Mouse (Mus musculus): ENCODE results near the gene Get4. TPM values are rescaled to one million over a fixed set of nuclear protein-coding genes. Genes with fewer than 3 reads are reported as not detected.

Get4 gene
- polyA plus RNA-seq, 1 experiment from 2014 or later = 123 TPM

- Histone ChIP-seq H3K27ac (no peak overlapping the region), H3K9me3 (replicated peaks) (no peaks in the 10 kb centered on the region), H3K4me3 (no peak overlapping the region), H3K27me3 (no peaks in the 10 kb centered on the region), H3K4me1 (no peaks in the 10 kb centered on the region), H3K9ac (no peak overlapping the region), H3K4me2 (replicated peaks) (no peak overlapping the region), H3K36me3 (no peaks in the 10 kb centered on the region)
- WGBS = 90% methylated on average over 12 of the region's 12 CpGs
- no peak for ATAC-seq (ENCODE audit: low FRiP score)
These were observed 63.0 kb downstream of the Get4 start for GRCm38 (mm10) chr5:139314941-139315642.

- no peak overlapping the region for H3K4me2 ChIP-seq (replicated peaks)
- H3K36me3 ChIP-seq = no peaks in the 10 kb centered on the region
- 71% methylated on average over 6 of the region's 6 CpGs for WGBS
- no peaks in the 10 kb centered on the region for H3K4me1 ChIP-seq
- H3K27me3 ChIP-seq = no peaks in the 10 kb centered on the region
- H3K9me3 ChIP-seq (replicated peaks) = no peaks in the 10 kb centered on the region
- ATAC-seq (ENCODE audit: low FRiP score) = no peak
- no peak overlapping the region for H3K9ac ChIP-seq
- no peak overlapping the region for H3K4me3 ChIP-seq
- H3K27ac ChIP-seq = no peak overlapping the region
These were observed 65.0 kb downstream of the Get4 start for GRCm38 (mm10) chr5:139316982-139317675.

GRCm38 (mm10) chr5:139317751-139318504, 65.8 kb downstream of the Get4 start:
- 64% methylated on average over 21 of the region's 21 CpGs for WGBS
- H3K9ac ChIP-seq = no peak overlapping the region
- H3K27me3 ChIP-seq = peaks cover 5% of the 10 kb centered on the region
- no peak overlapping the region for H3K4me3 ChIP-seq
- H3K36me3 ChIP-seq = no peaks in the 10 kb centered on the region
- H3K9me3 ChIP-seq (replicated peaks) = no peaks in the 10 kb centered on the region
- no peak overlapping the region for H3K4me2 ChIP-seq (replicated peaks)
- H3K4me1 ChIP-seq = no peaks in the 10 kb centered on the region
- H3K27ac ChIP-seq = no peak overlapping the region
- ATAC-seq (ENCODE audit: low FRiP score) = no peak

Other genes with a start within 250 kb of the Get4 start
- 70.1 and 72.6 TPM in 2 replicates for gene Prkar1b, start 102.3 kb upstream of the Get4 start, polyA plus RNA-seq (2016; fragmentation: Nextera tagmentation; extraction: Ambion mirVana)
- 6.5 and 8.0 TPM in 2 replicates for gene Dnaaf5, start 102.1 kb upstream of the Get4 start, polyA plus RNA-seq (2016; fragmentation: Nextera tagmentation; extraction: Ambion mirVana)
- 50.4 and 55.3 TPM in 2 replicates for gene Sun1, start 51.7 kb upstream of the Get4 start, polyA plus RNA-seq (2016; fragmentation: Nextera tagmentation; extraction: Ambion mirVana)
- gene Adap1, start 73.3 kb downstream of the Get4 start, polyA plus RNA-seq (2016; fragmentation: Nextera tagmentation; extraction: Ambion mirVana) = 13.1 and 13.7 TPM in 2 replicates
- gene Cox19, start 99.1 kb downstream of the Get4 start, polyA plus RNA-seq (2016; fragmentation: Nextera tagmentation; extraction: Ambion mirVana) = 107 and 117 TPM in 2 replicates
- gene Cyp2w1, start 100.3 kb downstream of the Get4 start, polyA plus RNA-seq (2016; fragmentation: Nextera tagmentation; extraction: Ambion mirVana) = 0.41 and 0.46 TPM in 2 replicates
- 1.8 and 2.4 TPM in 2 replicates for gene Gpr146, start 125.4 kb downstream of the Get4 start, polyA plus RNA-seq (2016; fragmentation: Nextera tagmentation; extraction: Ambion mirVana)
- gene C130050O18Rik, start 153.0 kb downstream of the Get4 start, polyA plus RNA-seq (2016; fragmentation: Nextera tagmentation; extraction: Ambion mirVana) = 0.45 and 0.90 TPM in 2 replicates
- gene Gper1, start 170.8 kb downstream of the Get4 start, polyA plus RNA-seq (2016; fragmentation: Nextera tagmentation; extraction: Ambion mirVana) = 5.0 TPM in 2 replicates
- gene 3110082I17Rik, start 208.2 kb downstream of the Get4 start, polyA plus RNA-seq (2016; fragmentation: Nextera tagmentation; extraction: Ambion mirVana) = 22.9 and 26.3 TPM in 2 replicates
- 12.0 and 14.6 TPM in 2 replicates for gene Zfand2a, start 232.2 kb downstream of the Get4 start, polyA plus RNA-seq (2016; fragmentation: Nextera tagmentation; extraction: Ambion mirVana)

All from hindbrain, embryonic 12.5 days (tissue).